Mouse (Mus musculus): ENCODE data around the gene Vmn2r60.
"Not testable (repeated sequence)": the region's sequence is repeated elsewhere in the genome, so short reads cannot be mapped to it uniquely, and the experiment has no call there.

Gene Vmn2r60

GRCm38 (mm10) chr7:42107470-42107869 lies at the start of gene Vmn2r60:
TSS of gene Vmn2r60 (plus strand) at chr7:42107770.
- no peak for DNase-seq

DNA sequence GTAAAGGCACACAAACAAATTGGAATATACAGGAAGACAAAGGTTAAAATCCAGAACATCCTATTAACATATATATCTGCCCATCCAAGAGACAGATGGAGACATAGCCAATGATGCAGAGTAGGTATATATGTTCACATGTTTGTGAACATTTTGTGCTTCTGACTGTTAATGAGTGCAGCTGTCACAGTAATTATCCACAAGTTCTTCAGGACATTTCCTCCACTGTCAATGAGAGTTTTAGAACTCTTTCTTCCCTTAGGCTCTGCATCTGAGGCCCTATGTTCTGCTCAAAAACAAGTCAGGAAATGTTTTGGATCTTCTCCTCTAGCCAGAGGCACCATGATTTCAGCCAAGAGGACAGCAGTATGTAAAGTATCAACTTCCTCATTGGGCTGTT lies 48.6 kb upstream of the Vmn2r60 start, which contains the start of gene Vmn2r59:
Gene Vmn2r59 (minus strand): TSS at position 101 of the 400 bp plus-strand sequence.
- DNase-seq: no peak

GRCm38 (mm10) chr7:42107061-42107460 lies 509 bp upstream of the Vmn2r60 start:
- not testable (repeated sequence) for DNase-seq
